Mouse (Mus musculus): Measurements from ENCODE around the gene Tmem95. TPM values are rescaled to one million over a fixed set of nuclear protein-coding genes. Genes with fewer than 3 reads are reported as not detected.

Gene Tmem95
- polyA plus RNA-seq, 1 experiment from 2014 or later = not detected

GRCm38 (mm10) chr11:69883066-69883465 is 5.2 kb upstream of the Tmem95 start:
- H3K27me3 ChIP-seq (ENCODE audit: low read depth, poor library complexity, severe bottlenecking) = peaks cover 19% of the 10 kb centered on the region
- 63% methylated on average over 4 of the region's 4 CpGs for WGBS
- no peak for DNase-seq (ENCODE audit: low spot score)
- H3K4me3 ChIP-seq = no peak overlapping the region
- no peaks in the 10 kb centered on the region for H3K9me3 ChIP-seq (replicated peaks)
- H3K4me1 ChIP-seq = peaks cover 43% of the 10 kb centered on the region
- H3K27ac ChIP-seq (replicated peaks) = no peak overlapping the region
- H3K36me3 ChIP-seq = no peaks in the 10 kb centered on the region

GRCm38 (mm10) chr11:69881787-69882670 is 4.2 kb upstream of the Tmem95 start:
- H3K4me3 ChIP-seq = peak overlapping the region; percentile 60
- H3K27ac ChIP-seq (replicated peaks) = peak overlapping the region; percentile 85
- no peaks in the 10 kb centered on the region for H3K9me3 ChIP-seq (replicated peaks)
- WGBS = 60% methylated on average over 21 of the region's 21 CpGs
- H3K27me3 ChIP-seq (ENCODE audit: low read depth, poor library complexity, severe bottlenecking) = peaks cover 19% of the 10 kb centered on the region
- no peaks in the 10 kb centered on the region for H3K36me3 ChIP-seq
- no peak for DNase-seq (ENCODE audit: low spot score)
- H3K4me1 ChIP-seq = peaks cover 53% of the 10 kb centered on the region

- WGBS = under 1% methylated on average over 46 of the region's 46 CpGs
- Histone ChIP-seq H3K27ac (replicated peaks) (peak within 1 kb of the TSS; percentile 85), H3K27me3 (ENCODE audit: low read depth, poor library complexity, severe bottlenecking) (peaks cover 19% of the 10 kb centered on the region), H3K36me3 (no peaks in the 10 kb centered on the region), H3K9me3 (replicated peaks) (no peaks in the 10 kb centered on the region), H3K4me3 (peak within 1 kb of the TSS; percentile 60), H3K4me1 (peaks cover 62% of the 10 kb centered on the region)
- DNase-seq (ENCODE audit: low spot score) = peak; percentile 87
These were observed 3.2 kb upstream of the Tmem95 start, which contains the start of gene Kctd11 for GRCm38 (mm10) chr11:69880853-69881603. Gene Kctd11, minus strand, starts transcription at chr11:69881406.

GRCm38 (mm10) chr11:69880506-69880852 is 2.7 kb upstream of the Tmem95 start:
- no peak for DNase-seq (ENCODE audit: low spot score)
- Histone ChIP-seq H3K27ac (replicated peaks) (peak overlapping the region; percentile 85), H3K4me1 (peaks cover 64% of the 10 kb centered on the region), H3K4me3 (peak overlapping the region; percentile 60), H3K36me3 (no peaks in the 10 kb centered on the region), H3K9me3 (replicated peaks) (no peaks in the 10 kb centered on the region), H3K27me3 (ENCODE audit: low read depth, poor library complexity, severe bottlenecking) (peaks cover 19% of the 10 kb centered on the region)
- under 1% methylated on average over 18 of the region's 18 CpGs for WGBS

GRCm38 (mm10) chr11:69879711-69880110 is 1.9 kb upstream of the Tmem95 start:
- Histone ChIP-seq H3K36me3 (no peaks in the 10 kb centered on the region), H3K27ac (replicated peaks) (peak overlapping the region; percentile 85), H3K9me3 (replicated peaks) (no peaks in the 10 kb centered on the region), H3K27me3 (ENCODE audit: low read depth, poor library complexity, severe bottlenecking) (peaks cover 19% of the 10 kb centered on the region), H3K4me3 (peak overlapping the region; percentile 60), H3K4me1 (peaks cover 64% of the 10 kb centered on the region)
- DNase-seq (ENCODE audit: low spot score) = no peak
- WGBS = 55% methylated on average over 15 of the region's 15 CpGs

- H3K9me3 ChIP-seq (replicated peaks) = no peaks in the 10 kb centered on the region
- H3K27me3 ChIP-seq (ENCODE audit: low read depth, poor library complexity, severe bottlenecking) = peaks cover 19% of the 10 kb centered on the region
- H3K27ac ChIP-seq (replicated peaks) = peak overlapping the region; percentile 64; the same call in 1 of the 2 replicates
- 85% methylated on average over 6 of the region's 6 CpGs for WGBS
- H3K4me3 ChIP-seq = peak overlapping the region; percentile 60
- H3K4me1 ChIP-seq = peaks cover 62% of the 10 kb centered on the region
- H3K36me3 ChIP-seq = no peaks in the 10 kb centered on the region
- no peak for DNase-seq (ENCODE audit: low spot score)
These were observed 1.1 kb upstream of the Tmem95 start for GRCm38 (mm10) chr11:69878952-69879351.

GRCm38 (mm10) chr11:69878399-69878798 is 581 bp upstream of the Tmem95 start:
- no peak overlapping the region for H3K27ac ChIP-seq (replicated peaks)
- peaks cover 19% of the 10 kb centered on the region for H3K27me3 ChIP-seq (ENCODE audit: low read depth, poor library complexity, severe bottlenecking)
- H3K36me3 ChIP-seq = no peaks in the 10 kb centered on the region
- DNase-seq (ENCODE audit: low spot score) = no peak
- 83% methylated on average over 3 of the region's 3 CpGs for WGBS
- H3K4me3 ChIP-seq = no peak overlapping the region
- H3K4me1 ChIP-seq = peaks cover 62% of the 10 kb centered on the region
- H3K9me3 ChIP-seq (replicated peaks) = no peaks in the 10 kb centered on the region

- H3K4me3 ChIP-seq = peak overlapping the region; percentile 37
- under 1% methylated on average over 12 of the region's 12 CpGs for WGBS
These were observed 951 bp downstream of the Tmem95 start for GRCm38 (mm10) chr11:69876867-69877266.

GRCm38 (mm10) chr11:69876186-69876585 is 1.6 kb downstream of the Tmem95 start:
- H3K4me3 ChIP-seq = no peak overlapping the region
- peaks cover 53% of the 10 kb centered on the region for H3K4me1 ChIP-seq
- no peaks in the 10 kb centered on the region for H3K36me3 ChIP-seq
- no peaks in the 10 kb centered on the region for H3K9me3 ChIP-seq (replicated peaks)
- 74% methylated on average over 7 of the region's 7 CpGs for WGBS
- peaks cover 7% of the 10 kb centered on the region; the same call in 1 of the 2 replicates for H3K27me3 ChIP-seq (ENCODE audit: low read depth, poor library complexity, severe bottlenecking)
- DNase-seq (ENCODE audit: low spot score) = no peak
- H3K27ac ChIP-seq (replicated peaks) = peak overlapping the region; percentile 42; the same call in 1 of the 2 replicates

More at GRCm38 (mm10) chr11:69876867-69877266, 951 bp downstream of the Tmem95 start:
- Histone ChIP-seq H3K36me3 (no peaks in the 10 kb centered on the region), H3K4me1 (peaks cover 60% of the 10 kb centered on the region), H3K27ac (replicated peaks) (peak overlapping the region; percentile 42), H3K9me3 (replicated peaks) (no peaks in the 10 kb centered on the region), H3K27me3 (ENCODE audit: low read depth, poor library complexity, severe bottlenecking) (peaks cover 11% of the 10 kb centered on the region)
- DNase-seq (ENCODE audit: low spot score) = peak; percentile 86

- 82% methylated on average over 4 of the region's 4 CpGs for WGBS
These were observed 5.4 kb downstream of the Tmem95 start for GRCm38 (mm10) chr11:69872451-69872850.

GRCm38 (mm10) chr11:69871822-69872221 is 6.0 kb downstream of the Tmem95 start:
- Histone ChIP-seq H3K4me1 (peaks cover 9% of the 10 kb centered on the region), H3K9me3 (replicated peaks) (no peaks in the 10 kb centered on the region), H3K4me3 (no peak overlapping the region), H3K27ac (replicated peaks) (no peak overlapping the region), H3K36me3 (no peaks in the 10 kb centered on the region), H3K27me3 (ENCODE audit: low read depth, poor library complexity, severe bottlenecking) (no peaks in the 10 kb centered on the region)
- 86% methylated on average over 7 of the region's 7 CpGs for WGBS
- DNase-seq (ENCODE audit: low spot score) = no peak

More at GRCm38 (mm10) chr11:69872451-69872850, 5.4 kb downstream of the Tmem95 start:
- no peaks in the 10 kb centered on the region for H3K36me3 ChIP-seq
- H3K9me3 ChIP-seq (replicated peaks) = no peaks in the 10 kb centered on the region
- H3K4me1 ChIP-seq = peaks cover 15% of the 10 kb centered on the region
- DNase-seq (ENCODE audit: low spot score) = no peak
- no peaks in the 10 kb centered on the region for H3K27me3 ChIP-seq (ENCODE audit: low read depth, poor library complexity, severe bottlenecking)
- H3K27ac ChIP-seq (replicated peaks) = no peak overlapping the region
- H3K4me3 ChIP-seq = no peak overlapping the region

GRCm38 (mm10) chr11:69870289-69871069 is 7.3 kb downstream of the Tmem95 start:
- no peak overlapping the region for H3K4me3 ChIP-seq
- no peaks in the 10 kb centered on the region for H3K36me3 ChIP-seq
- H3K27ac ChIP-seq (replicated peaks) = no peak overlapping the region
- H3K4me1 ChIP-seq = peaks cover 6% of the 10 kb centered on the region; the same call in 1 of the 2 replicates
- H3K9me3 ChIP-seq (replicated peaks) = no peaks in the 10 kb centered on the region
- H3K27me3 ChIP-seq (ENCODE audit: low read depth, poor library complexity, severe bottlenecking) = no peaks in the 10 kb centered on the region
- WGBS = 100% methylated on average over 2 of the region's 2 CpGs
- no peak for DNase-seq (ENCODE audit: low spot score)
